In the genomic region with DNA sequence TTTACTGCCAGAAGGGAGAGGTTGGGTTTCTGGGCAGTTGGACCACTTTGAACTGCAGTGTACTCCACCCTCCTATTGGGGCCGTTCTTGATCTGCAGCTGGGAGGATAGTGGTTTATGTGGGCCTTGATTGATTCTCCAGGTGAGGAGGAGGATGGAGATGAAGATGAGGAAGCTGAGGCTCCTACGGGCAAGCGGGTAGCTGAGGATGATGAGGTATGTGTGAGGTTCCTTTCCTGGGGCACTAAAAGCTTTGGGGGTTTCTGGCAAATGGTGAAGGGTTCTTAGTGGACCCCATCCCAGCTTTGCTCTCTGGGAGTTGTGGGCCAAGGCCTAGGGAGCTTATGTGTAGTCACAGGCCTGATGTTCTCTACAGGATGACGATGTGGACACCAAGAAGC, we compare ENCODE assay signal across 8 mouse cellular contexts. TPM values are rescaled to one million over a fixed set of nuclear protein-coding genes. Genes with fewer than 3 reads are reported as not detected.
DNase-seq lines count a peak whose midpoint lies in the region; ATAC-seq lines count a peak whose summit lies in the region.

No protein-coding gene starts in this region.

- H3K4me1 ChIP-seq in heart, embryonic 16.5 days (ENCODE audit: control insufficient read depth, insufficient read depth, low read length) = peaks cover 33% of the 10 kb centered on the region
- H3K4me1 ChIP-seq in brown adipose tissue, adult 24 weeks (ENCODE audit: control insufficient read depth, insufficient read depth, insufficient read length, low read length) = no peaks in the 10 kb centered on the region
- peaks cover 41% of the 10 kb centered on the region for H3K4me1 ChIP-seq in hindbrain, embryonic 15.5 days (replicated peaks)
- peaks cover 41% of the 10 kb centered on the region for H3K4me1 ChIP-seq in midbrain, embryonic 15.5 days

- 40% methylated on average over 4 of the region's 4 CpGs for WGBS in heart, embryonic 16.5 days
- 41% methylated on average over 4 of the region's 4 CpGs for WGBS in hindbrain, embryonic 15.5 days
- WGBS in midbrain, embryonic 15.5 days = 40% methylated on average over 4 of the region's 4 CpGs

- H3K36me3 ChIP-seq in heart, embryonic 16.5 days (ENCODE audit: control insufficient read depth, insufficient read depth) = peaks cover 19% of the 10 kb centered on the region
- H3K36me3 ChIP-seq in hindbrain, embryonic 15.5 days = peaks cover 17% of the 10 kb centered on the region
- peaks cover 6% of the 10 kb centered on the region; the same call in 1 of the 2 replicates for H3K36me3 ChIP-seq in midbrain, embryonic 15.5 days (replicated peaks)

- H3K4me3 ChIP-seq in heart, embryonic 16.5 days (ENCODE audit: low read length) = peak overlapping the region; percentile 83
- peak overlapping the region; percentile 89; the same call in 1 of the 2 replicates for H3K4me3 ChIP-seq in brown adipose tissue, adult 24 weeks (ENCODE audit: insufficient read depth, low read depth, low read length)
- H3K4me3 ChIP-seq in hindbrain, embryonic 15.5 days = peak overlapping the region; percentile 84
- peak overlapping the region; percentile 75 for H3K4me3 ChIP-seq in midbrain, embryonic 15.5 days

- H3K27ac ChIP-seq in heart, embryonic 16.5 days (ENCODE audit: low read length) = no peak overlapping the region
- H3K27ac ChIP-seq in brown adipose tissue, adult 24 weeks (replicated peaks; ENCODE audit: low read depth, low read length) = no peak overlapping the region
- H3K27ac ChIP-seq in hindbrain, embryonic 15.5 days (replicated peaks) = peak overlapping the region; percentile 31; the same call in 1 of the 2 replicates
- peak overlapping the region; percentile 100; the same call in 1 of the 2 replicates for H3K27ac ChIP-seq in midbrain, embryonic 15.5 days

- no peak for DNase-seq in heart, postnatal 36 days
- DNase-seq in right cerebral cortex, adult 18-20 months = no peak
- no peak for DNase-seq in layer of hippocampus, adult 9-11 months
- DNase-seq in frontal cortex, adult 2 months (ENCODE audit: extremely low spot score in 1 of 2, low spot score in 1 of 2) = no peak

- intact Hi-C loops in heart, postnatal 36 days (cut with DNase I) = no loop called here

- peak overlapping the region; percentile 99 for H3K9ac ChIP-seq in heart, embryonic 16.5 days (ENCODE audit: low read length)
- H3K9ac ChIP-seq in hindbrain, embryonic 15.5 days = peak overlapping the region; percentile 97
- H3K9ac ChIP-seq in midbrain, embryonic 15.5 days = peak overlapping the region; percentile 81

- H3K9me3 ChIP-seq in heart, embryonic 16.5 days (replicated peaks; ENCODE audit: control insufficient read depth, low read length) = 0 out of 2 replicates have a peak, but pooled peaks cover 2% of the 10 kb centered on the region
- no peaks in the 10 kb centered on the region for H3K9me3 ChIP-seq in hindbrain, embryonic 15.5 days
- no peaks in the 10 kb centered on the region for H3K9me3 ChIP-seq in midbrain, embryonic 15.5 days

- peak overlapping the region; percentile 91 for H3K4me2 ChIP-seq in heart, embryonic 16.5 days (ENCODE audit: low read depth, low read length)
- peak overlapping the region; percentile 74 for H3K4me2 ChIP-seq in hindbrain, embryonic 15.5 days
- peak overlapping the region; percentile 91 for H3K4me2 ChIP-seq in midbrain, embryonic 15.5 days

- no peaks in the 10 kb centered on the region for H3K27me3 ChIP-seq in heart, embryonic 16.5 days (ENCODE audit: control insufficient read depth, insufficient read depth, low read length)
- H3K27me3 ChIP-seq in hindbrain, embryonic 15.5 days = no peaks in the 10 kb centered on the region
- H3K27me3 ChIP-seq in midbrain, embryonic 15.5 days (replicated peaks) = no peaks in the 10 kb centered on the region

- ATAC-seq in heart, embryonic 16.5 days (replicated peaks; ENCODE audit: extremely low read depth, insufficient read depth, low FRiP score) = no peak
- ATAC-seq in hindbrain, embryonic 15.5 days (ENCODE audit: low FRiP score, low read depth) = no peak
- no peak for ATAC-seq in midbrain, embryonic 15.5 days (replicated peaks)

RNA-seq across cellular contexts. Expression of a gene that starts 3.1 kb away (rescaled TPM):
- 702 and 1,064 TPM in 2 replicates for polyA plus RNA-seq in heart, embryonic 16.5 days (2015; fragmentation: Nextera tagmentation; extraction: Ambion mirVana)
- 100 to 1,000 TPM; 202 to 234 TPM for total RNA-seq in heart, postnatal 36 days (2021)
- 280 and 322 TPM in 2 replicates for polyA plus RNA-seq in brown adipose tissue, adult 24 weeks (2012; ENCODE audit: insufficient read depth, insufficient read length, missing spikeins)
- 1,392 and 1,427 TPM in 2 replicates for polyA plus RNA-seq in hindbrain, embryonic 15.5 days (2015; fragmentation: Nextera tagmentation; extraction: Ambion mirVana)
- 1,373 and 1,532 TPM in 2 replicates for polyA plus RNA-seq in midbrain, embryonic 15.5 days (2015; fragmentation: Nextera tagmentation; extraction: Ambion mirVana)
- 707 and 751 TPM in 2 replicates for polyA plus RNA-seq in frontal cortex, adult 2 months (2012; rRNA removed)

RNA-seq across cellular contexts. Expression of a gene that starts 52.8 kb away (rescaled TPM):
- polyA plus RNA-seq in heart, embryonic 16.5 days (2015; fragmentation: Nextera tagmentation; extraction: Ambion mirVana) = 58.7 and 60.5 TPM in 2 replicates
- total RNA-seq in heart, postnatal 36 days (2021) = 10 to 100 TPM; 41.7 to 44.1 TPM
- polyA plus RNA-seq in brown adipose tissue, adult 24 weeks (2012; ENCODE audit: insufficient read depth, insufficient read length, missing spikeins) = 21.7 and 24.3 TPM in 2 replicates
- 115 and 122 TPM in 2 replicates for polyA plus RNA-seq in hindbrain, embryonic 15.5 days (2015; fragmentation: Nextera tagmentation; extraction: Ambion mirVana)
- 103 and 106 TPM in 2 replicates for polyA plus RNA-seq in midbrain, embryonic 15.5 days (2015; fragmentation: Nextera tagmentation; extraction: Ambion mirVana)
- polyA plus RNA-seq in frontal cortex, adult 2 months (2012; rRNA removed) = 66.1 and 72.3 TPM in 2 replicates

RNA-seq across cellular contexts. Expression of a gene that starts 53.1 kb away (rescaled TPM):
- polyA plus RNA-seq in heart, embryonic 16.5 days (2015; fragmentation: Nextera tagmentation; extraction: Ambion mirVana) = 24.1 and 26.0 TPM in 2 replicates
- 10 to 100 TPM in 1 of 2 experiments, 1 to 10 TPM in 1; 10.0 to 11.2 TPM for total RNA-seq in heart, postnatal 36 days (2021)
- 6.2 and 7.7 TPM in 2 replicates for polyA plus RNA-seq in brown adipose tissue, adult 24 weeks (2012; ENCODE audit: insufficient read depth, insufficient read length, missing spikeins)
- 56.5 and 63.9 TPM in 2 replicates for polyA plus RNA-seq in hindbrain, embryonic 15.5 days (2015; fragmentation: Nextera tagmentation; extraction: Ambion mirVana)
- 67.3 and 68.9 TPM in 2 replicates for polyA plus RNA-seq in midbrain, embryonic 15.5 days (2015; fragmentation: Nextera tagmentation; extraction: Ambion mirVana)
- 34.7 and 39.7 TPM in 2 replicates for polyA plus RNA-seq in frontal cortex, adult 2 months (2012; rRNA removed)

Comparison
In these comparisons a context has a peak if more than half of its experiments do, and no peak if none do; other contexts are left out.
1. H3K27ac ChIP-seq: peak in hindbrain, embryonic 15.5 days (single experiment) and midbrain, embryonic 15.5 days (single experiment); none in heart, embryonic 16.5 days (single experiment) and brown adipose tissue, adult 24 weeks (single experiment).
2. Peak in every context shown above with its lines, with median percentiles within 50 percentile points of each other: H3K4me2 ChIP-seq, H3K4me3 ChIP-seq and H3K9ac ChIP-seq.